Mouse (Mus musculus) olfactory bulb, adult 2 months (tissue): ENCODE data around the gene Sptbn1.

ENCODE experiments used
- CTCF ChIP-seq: fragments of 200-500 bp; IDR thresholded peaks from 2 replicates; pipeline ENCODE4 v1.5.1; 2012; ENCODE audit warnings: low read depth, mild to moderate bottlenecking, low read length, moderate library complexity; ENCODE audit not compliant: insufficient read depth
- POLR2A ChIP-seq: fragments of 200-500 bp; IDR thresholded peaks from 2 replicates; pipeline ENCODE4 v1.6.1; 2012; ENCODE audit warnings: mild to moderate bottlenecking, low read depth, low read length, moderate library complexity; ENCODE audit not compliant: insufficient read depth

DNA sequence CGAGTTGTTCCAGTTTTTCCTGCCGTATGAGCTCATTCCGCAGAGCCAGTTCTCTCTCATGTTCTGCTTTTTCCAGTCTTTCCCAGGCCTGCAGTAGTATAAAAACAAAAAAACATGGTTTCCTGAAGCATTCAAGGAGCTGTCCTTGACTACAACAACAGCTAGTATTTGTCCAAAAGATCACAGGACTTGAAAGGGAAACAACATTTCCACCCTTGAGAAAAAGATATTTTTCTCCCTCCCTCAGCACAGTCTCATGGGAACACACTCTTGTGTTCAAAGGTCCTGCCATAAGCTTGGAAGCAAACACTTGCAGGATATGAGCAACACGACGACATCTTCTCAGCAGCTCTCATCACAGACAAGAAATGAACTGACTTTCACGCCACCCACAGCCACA is 124.9 kb downstream of the Sptbn1 start:
- TF ChIP-seq POLR2A (no peak), CTCF (no peak)
